Mouse (Mus musculus) midbrain, embryonic 14.5 days (tissue): ENCODE data around the gene Sema4f. TPM values are rescaled to one million over a fixed set of nuclear protein-coding genes. Genes with fewer than 3 reads are reported as not detected.
A peak's percentile ranks its signal among the peaks of the same experiment; 100 is the strongest.

Experiments used
- ATAC-seq: fragments of 200-750 bp; cut with Nextera tagmentation; 2 replicates; pipeline ENCODE4 v1.8.0; 2017; ENCODE audit warnings: moderate number of reproducible peaks, moderate library complexity; ENCODE audit not compliant: low FRiP score, low TSS enrichment
- DNase-seq: peaks from one replicate; pipeline ENCODE4 v3.0.0-alpha.2; 2015
- H3K27ac ChIP-seq: fragments of 300-500 bp; sonication (generic); replicated peaks from 2 replicates; pipeline ENCODE4 v1.5.1; 2014; ENCODE audit warnings: mild to moderate bottlenecking, low read depth, low read length, moderate library complexity
- H3K27me3 ChIP-seq: fragments of 300-500 bp; sonication (generic); 2 replicates; pipeline ENCODE4 v1.6.1; 2014; ENCODE audit warnings: low read length, control low read depth, mixed read lengths; ENCODE audit not compliant: control insufficient read depth, insufficient read depth
- H3K36me3 ChIP-seq: fragments of 300-500 bp; sonication (generic); 2 replicates; pipeline ENCODE4 v1.6.1; 2014; ENCODE audit warnings: low read length, control low read depth; ENCODE audit not compliant: control insufficient read depth, insufficient read depth
- H3K4me1 ChIP-seq: fragments of 300-500 bp; sonication (generic); 2 replicates; pipeline ENCODE4 v1.6.1; 2014; ENCODE audit warnings: mild to moderate bottlenecking, antibody characterized with exemption, low read length, control low read depth; ENCODE audit not compliant: control insufficient read depth, insufficient read depth
- H3K4me2 ChIP-seq: fragments of 300-500 bp; sonication (generic); 2 replicates; pipeline ENCODE4 v1.6.1; 2014; ENCODE audit warnings: mild to moderate bottlenecking, low read length, moderate library complexity
- H3K4me3 ChIP-seq: fragments of 300-500 bp; sonication (generic); replicated peaks from 2 replicates; pipeline ENCODE4 v1.5.1; 2014; ENCODE audit warnings: low read depth, low read length
- H3K9ac ChIP-seq: fragments of 300-500 bp; sonication (generic); replicated peaks from 2 replicates; pipeline ENCODE4 v1.6.1; 2014; ENCODE audit warnings: mild to moderate bottlenecking, low read length, moderate library complexity
- H3K9me3 ChIP-seq: fragments of 300-500 bp; sonication (generic); 2 replicates; pipeline ENCODE4 v1.6.1; 2016; ENCODE audit warnings: low read length, control low read depth, mixed read lengths; ENCODE audit not compliant: control insufficient read depth
- WGBS: fragments of 180-500 bp; shearing (Covaris S2); extraction: QIAGEN DNeasy Blood & Tissue Kit; methylation state at CpG from one replicate; pipeline ENCODE4 v1.1.7; 2014; 5-methylcytosine and 5-hydroxymethylcytosine counted together
- polyA plus RNA-seq: library from polyadenylated mRNA; unstranded; fragments of >200 nt; fragmentation: Nextera tagmentation; extraction: Ambion mirVana; gene quantifications from 2 replicates; pipeline ENCODE4 v1.2.1, GENCODE M21; 2014

The Sema4f gene
- polyA plus RNA-seq, 1 experiment from 2014 or later: 11.5 TPM

GRCm38 (mm10) chr6:82917778-82918129 lies 21.8 kb downstream of the Sema4f start:
- H3K27me3 ChIP-seq: no peaks in the 10 kb centered on the region
- H3K36me3 ChIP-seq: peaks cover 42% of the 10 kb centered on the region
- ATAC-seq (peak; percentile 46; the same call in 1 of the 2 replicates), DNase-seq (peak; percentile 73)
- no peak overlapping the region for H3K4me3 ChIP-seq
- H3K27ac ChIP-seq: no peak overlapping the region
- H3K9ac ChIP-seq: no peak overlapping the region
- no peaks in the 10 kb centered on the region for H3K9me3 ChIP-seq
- no peak overlapping the region for H3K4me2 ChIP-seq
- WGBS: 19% methylated on average over 8 of the region's 8 CpGs
- no peaks in the 10 kb centered on the region for H3K4me1 ChIP-seq

GRCm38 (mm10) chr6:82917076-82917777 lies 22.3 kb downstream of the Sema4f start:
- no peak overlapping the region for H3K4me3 ChIP-seq
- H3K9ac ChIP-seq: no peak overlapping the region
- no peak overlapping the region for H3K4me2 ChIP-seq
- WGBS: 77% methylated on average over 26 of the region's 26 CpGs
- no peaks in the 10 kb centered on the region for H3K27me3 ChIP-seq
- H3K4me1 ChIP-seq: no peaks in the 10 kb centered on the region
- H3K27ac ChIP-seq: no peak overlapping the region; the same call in 1 of the 2 replicates
- no peaks in the 10 kb centered on the region for H3K9me3 ChIP-seq
- peaks cover 42% of the 10 kb centered on the region for H3K36me3 ChIP-seq
- DNase-seq: peak; percentile 13
- peak; percentile 29; the same call in 1 of the 2 replicates for ATAC-seq

DNA sequence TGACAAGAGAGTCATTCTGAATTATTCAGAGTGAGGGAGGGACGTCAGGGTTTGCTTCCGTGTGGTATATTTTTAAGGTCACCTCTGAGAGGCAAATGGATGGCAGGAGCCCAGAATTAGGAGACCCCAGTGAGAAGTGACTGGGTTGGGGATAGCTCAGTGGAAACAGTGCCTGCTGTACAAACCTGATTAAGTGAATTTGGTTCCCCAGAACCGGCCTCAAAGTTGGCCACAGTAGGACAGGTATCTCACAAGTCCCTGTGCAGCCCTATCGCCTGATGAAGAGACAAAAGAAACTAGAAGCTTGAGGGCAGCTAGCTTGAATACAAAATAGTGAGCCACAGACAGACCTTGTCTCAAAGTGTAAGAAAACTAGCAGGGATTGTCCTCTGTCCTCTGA lies 23.1 kb downstream of the Sema4f start:
- H3K4me3 ChIP-seq: no peak overlapping the region
- DNase-seq (no peak), ATAC-seq (no peak)
- peaks cover 42% of the 10 kb centered on the region for H3K36me3 ChIP-seq
- no peak overlapping the region for H3K4me2 ChIP-seq
- H3K27me3 ChIP-seq: no peaks in the 10 kb centered on the region
- H3K4me1 ChIP-seq: no peaks in the 10 kb centered on the region
- H3K9ac ChIP-seq: no peak overlapping the region
- 90% methylated on average over 4 of the region's 4 CpGs for WGBS
- no peaks in the 10 kb centered on the region for H3K9me3 ChIP-seq
- H3K27ac ChIP-seq: no peak overlapping the region

GRCm38 (mm10) chr6:82915889-82916288 lies 23.7 kb downstream of the Sema4f start:
- DNase-seq: peak; percentile 67
- Histone ChIP-seq H3K27ac (no peak overlapping the region), H3K36me3 (peaks cover 42% of the 10 kb centered on the region), H3K4me1 (no peaks in the 10 kb centered on the region), H3K4me3 (no peak overlapping the region), H3K9me3 (no peaks in the 10 kb centered on the region), H3K4me2 (no peak overlapping the region), H3K9ac (no peak overlapping the region), H3K27me3 (no peaks in the 10 kb centered on the region)
- 21% methylated on average over 3 of the region's 3 CpGs for WGBS
- ATAC-seq: no peak

DNA sequence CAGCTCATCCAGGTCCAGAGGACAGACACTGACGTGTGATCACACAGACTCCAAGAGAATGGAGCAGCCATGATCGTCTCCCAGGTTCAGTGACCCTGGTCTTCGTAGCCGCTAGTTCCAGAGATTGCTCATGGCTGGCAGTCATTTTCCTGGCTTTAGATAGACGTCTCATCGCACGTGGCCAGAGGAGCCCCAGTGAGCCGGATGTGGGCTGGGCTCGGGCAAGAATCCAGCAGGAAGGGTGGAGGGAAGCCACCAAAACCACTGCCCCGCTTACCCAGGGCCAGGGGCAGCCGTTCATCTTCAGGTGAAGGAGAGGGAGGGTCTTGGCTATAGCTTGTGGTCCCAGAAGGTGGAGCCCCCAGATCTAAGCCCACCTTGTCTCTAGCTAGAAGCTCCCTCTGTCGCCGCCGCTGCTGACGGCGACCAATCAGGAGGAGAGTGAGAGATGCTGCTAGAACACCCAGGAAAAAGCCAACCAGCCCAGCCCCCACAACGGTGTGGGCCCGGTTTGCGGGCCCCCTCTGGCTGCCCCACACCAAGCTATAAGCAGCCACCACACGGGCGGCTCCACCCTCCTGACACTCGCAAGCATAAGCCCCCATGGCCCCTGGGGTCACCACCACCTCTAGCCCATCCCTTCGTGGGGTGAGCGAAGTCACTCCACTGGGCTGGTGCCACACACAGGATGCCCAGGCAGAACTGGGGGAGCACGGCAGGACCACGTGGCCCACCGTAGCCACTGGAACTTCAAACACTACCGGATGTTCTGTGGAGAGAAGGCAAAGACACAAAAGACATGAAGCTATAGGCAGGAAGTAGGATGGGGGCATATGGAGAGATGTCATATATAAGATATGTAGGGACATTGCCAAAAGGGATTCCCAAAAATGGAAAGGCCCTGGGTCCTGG lies 26.0 kb downstream of the Sema4f start:
- Histone ChIP-seq H3K4me1 (no peaks in the 10 kb centered on the region), H3K9me3 (no peaks in the 10 kb centered on the region), H3K4me2 (no peak overlapping the region), H3K9ac (no peak overlapping the region), H3K4me3 (no peak overlapping the region), H3K36me3 (peaks cover 34% of the 10 kb centered on the region), H3K27me3 (no peaks in the 10 kb centered on the region), H3K27ac (no peak overlapping the region)
- no peak for DNase-seq
- 87% methylated on average over 28 of the region's 28 CpGs for WGBS
- ATAC-seq: no peak

DNA sequence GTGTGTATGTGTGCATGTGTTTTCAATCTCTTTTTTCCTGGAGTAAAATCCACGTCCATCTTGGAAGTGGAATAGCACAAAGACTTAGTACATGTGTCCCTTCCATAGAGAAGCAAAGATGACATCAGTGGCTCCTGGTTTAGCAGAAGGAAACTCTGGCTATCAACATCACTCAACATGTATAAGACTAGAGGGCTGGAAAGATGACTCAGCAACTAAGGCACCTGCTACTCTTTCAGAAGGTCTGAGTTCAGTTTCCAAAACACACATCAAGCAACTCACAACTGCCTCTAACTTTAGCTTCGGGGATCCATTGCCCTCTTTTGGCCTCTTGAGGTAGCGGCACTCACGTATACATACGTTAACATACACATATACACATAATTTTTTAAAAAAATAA lies 28.3 kb downstream of the Sema4f start:
- 90% methylated on average over 5 of the region's 5 CpGs for WGBS
- ATAC-seq (no peak), DNase-seq (no peak)
- Histone ChIP-seq H3K36me3 (peaks cover 16% of the 10 kb centered on the region; the same call in 1 of the 2 replicates), H3K27me3 (no peaks in the 10 kb centered on the region), H3K27ac (no peak overlapping the region), H3K4me3 (no peak overlapping the region), H3K4me2 (no peak overlapping the region), H3K9ac (no peak overlapping the region), H3K4me1 (no peaks in the 10 kb centered on the region), H3K9me3 (no peaks in the 10 kb centered on the region)

GRCm38 (mm10) chr6:82909136-82909855 lies 30.3 kb downstream of the Sema4f start:
- ATAC-seq: no peak
- H3K27me3 ChIP-seq: no peaks in the 10 kb centered on the region

GRCm38 (mm10) chr6:82908034-82908433 lies 31.5 kb downstream of the Sema4f start:
- Histone ChIP-seq H3K4me3 (no peak overlapping the region), H3K4me1 (no peaks in the 10 kb centered on the region), H3K36me3 (no peaks in the 10 kb centered on the region), H3K9me3 (no peaks in the 10 kb centered on the region), H3K27ac (no peak overlapping the region), H3K9ac (no peak overlapping the region), H3K27me3 (no peaks in the 10 kb centered on the region), H3K4me2 (no peak overlapping the region)
- DNase-seq (no peak), ATAC-seq (no peak)
- WGBS: 88% methylated on average over 8 of the region's 8 CpGs

More at GRCm38 (mm10) chr6:82909136-82909855, 30.3 kb downstream of the Sema4f start:
- H3K4me1 ChIP-seq: no peaks in the 10 kb centered on the region
- peaks cover 8% of the 10 kb centered on the region; the same call in 1 of the 2 replicates for H3K36me3 ChIP-seq
- no peak overlapping the region for H3K4me2 ChIP-seq
- no peak overlapping the region for H3K27ac ChIP-seq
- H3K9ac ChIP-seq: no peak overlapping the region
- H3K9me3 ChIP-seq: no peaks in the 10 kb centered on the region
- no peak overlapping the region for H3K4me3 ChIP-seq
- 62% methylated on average over 14 of the region's 14 CpGs for WGBS
- peak; percentile 69 for DNase-seq
